Mouse (Mus musculus) CH12.LX (cell line): ENCODE measurements around the gene Cd70. TPM values are rescaled to one million over a fixed set of nuclear protein-coding genes. Genes with fewer than 3 reads are reported as not detected.

Source experiments
- DNase-seq: peaks from one replicate; pipeline ENCODE4 v3.0.0-alpha.2; 2013; ENCODE audit errors: extremely low read depth
- H3K27ac ChIP-seq: 2 replicates; pipeline ENCODE4 v1.5.1; 2012; ENCODE audit warnings: low read depth, mild to moderate bottlenecking, control low read depth, moderate library complexity; ENCODE audit not compliant: insufficient read depth
- H3K27me3 ChIP-seq: replicated peaks from 2 replicates; pipeline ENCODE3; 2012; ENCODE audit warnings: inconsistent platforms
- H3K36me3 ChIP-seq, 2 experiments: replicated peaks in 1 of 2; 2 replicates each; pipeline versions ENCODE3 to v1.6.1; 2012; ENCODE audit warnings: inconsistent platforms in 1 of 2, low read length in 1 of 2, mild to moderate bottlenecking in 1 of 2, mixed read lengths in 1 of 2, moderate library complexity in 1 of 2; ENCODE audit not compliant: control insufficient read depth in 1 of 2, insufficient read depth in 1 of 2
- H3K4me1 ChIP-seq, 2 experiments: 2 replicates each; pipeline ENCODE4 v1.6.1; 2012; ENCODE audit warnings: inconsistent platforms in 1 of 2, moderate library complexity in 1 of 2; ENCODE audit not compliant: insufficient read depth in 2 of 2, control insufficient read depth in 1 of 2
- H3K4me2 ChIP-seq: 2 replicates; pipeline ENCODE4 v1.6.1; 2012; ENCODE audit warnings: low read depth, mild to moderate bottlenecking, control low read depth; ENCODE audit not compliant: poor library complexity, insufficient read depth, severe bottlenecking
- H3K4me3 ChIP-seq, 3 experiments: fragments of 150-350 bp in 1 of 3; sonication (generic) in 1 of 3; replicated peaks in 1 of 3; 2 replicates each; pipeline versions ENCODE3 to v1.5.1; 2011 to 2012; ENCODE audit warnings: low read depth in 2 of 3, low read length in 2 of 3, mild to moderate bottlenecking in 2 of 3, moderate library complexity in 2 of 3, control low read depth in 1 of 3, improper control_type of control experiment in 1 of 3, inconsistent platforms in 1 of 3, mixed read lengths in 1 of 3; ENCODE audit not compliant: poor library complexity in 1 of 3
- H3K79me2 ChIP-seq: replicated peaks from 2 replicates; pipeline ENCODE4 v1.6.1; 2012; ENCODE audit warnings: mild to moderate bottlenecking, moderate library complexity; ENCODE audit not compliant: control insufficient read depth, poor library complexity, insufficient read depth, severe bottlenecking; ENCODE audit errors: extremely low read depth
- H3K9ac ChIP-seq: 2 replicates; pipeline ENCODE4 v1.6.1; 2012; ENCODE audit warnings: low read depth, mild to moderate bottlenecking, control low read depth, moderate library complexity; ENCODE audit not compliant: insufficient read depth
- H3K9me3 ChIP-seq: replicated peaks from 2 replicates; pipeline ENCODE3; 2012; ENCODE audit warnings: low read length, inconsistent platforms, mixed read lengths
- E2F4 ChIP-seq: IDR thresholded peaks from 2 replicates; pipeline ENCODE4 v1.6.1; 2011; ENCODE audit warnings: low read depth, low read length, improper control_type of control experiment; ENCODE audit not compliant: insufficient replicate concordance
- EP300 ChIP-seq: IDR thresholded peaks from 2 replicates; pipeline ENCODE4 v1.6.1; 2011; ENCODE audit warnings: low read length, improper control_type of control experiment
- GABPA ChIP-seq: IDR thresholded peaks from 2 replicates; pipeline ENCODE4 v1.6.1; 2012; ENCODE audit warnings: low read depth, low read length, improper control_type of control experiment, inconsistent platforms; ENCODE audit not compliant: insufficient replicate concordance
- IRF4 ChIP-seq: IDR thresholded peaks from 2 replicates; pipeline ENCODE4 v1.6.1; 2014; ENCODE audit warnings: low read depth, mild to moderate bottlenecking, inconsistent platforms, low read length, improper control_type of control experiment
- KAT2A ChIP-seq: IDR thresholded peaks from 2 replicates; pipeline ENCODE4 v1.6.1; 2012; ENCODE audit warnings: low read length, improper control_type of control experiment, inconsistent platforms; ENCODE audit not compliant: insufficient replicate concordance
- MAX ChIP-seq: IDR thresholded peaks from 2 replicates; pipeline ENCODE4 v1.6.1; 2011; ENCODE audit warnings: low read length, improper control_type of control experiment
- MXI1 ChIP-seq: IDR thresholded peaks from 2 replicates; pipeline ENCODE4 v1.6.1; 2011; ENCODE audit warnings: mild to moderate bottlenecking, low read depth, low read length, improper control_type of control experiment
- MYC ChIP-seq: IDR thresholded peaks from 2 replicates; pipeline ENCODE4 v1.6.1; 2011; ENCODE audit warnings: low read depth, mild to moderate bottlenecking, improper control_type of control experiment, low read length
- NELFE ChIP-seq: IDR thresholded peaks from 2 replicates; pipeline ENCODE4 v1.6.1; 2011; ENCODE audit warnings: low read depth, low read length, improper control_type of control experiment
- NRF1 ChIP-seq: IDR thresholded peaks from 2 replicates; pipeline ENCODE4 v1.6.1; 2014; ENCODE audit warnings: low read depth, mild to moderate bottlenecking, inconsistent platforms, low read length, improper control_type of control experiment, moderate library complexity
- PAX5 ChIP-seq: IDR thresholded peaks from 2 replicates; pipeline ENCODE4 v1.6.1; 2012; ENCODE audit warnings: low read length, inconsistent platforms, mixed read lengths
- POLR2A ChIP-seq: IDR thresholded peaks from 2 replicates; pipeline ENCODE4 v1.6.1; 2011; ENCODE audit warnings: low read depth, mild to moderate bottlenecking, improper control_type of control experiment, low read length
- RCOR1 ChIP-seq: conservative IDR thresholded peaks from 2 replicates; pipeline ENCODE4 v1.6.1; 2012; ENCODE audit warnings: low read depth, mild to moderate bottlenecking, inconsistent platforms, low read length, improper control_type of control experiment
- SIN3A ChIP-seq: IDR thresholded peaks from 2 replicates; pipeline ENCODE4 v1.6.1; 2012; ENCODE audit warnings: low read length, improper control_type of control experiment, inconsistent platforms
- USF2 ChIP-seq: conservative IDR thresholded peaks from 2 replicates; pipeline ENCODE4 v1.6.1; 2011; ENCODE audit warnings: low read depth, low read length, improper control_type of control experiment
- ZC3H11A ChIP-seq: IDR thresholded peaks from 2 replicates; pipeline ENCODE4 v1.6.1; 2012; ENCODE audit warnings: low read depth, mild to moderate bottlenecking, inconsistent platforms, low read length, improper control_type of control experiment
- ZMIZ1 ChIP-seq: IDR thresholded peaks from 2 replicates; pipeline ENCODE4 v1.6.1; 2012; ENCODE audit warnings: low read depth, mild to moderate bottlenecking, inconsistent platforms, low read length, improper control_type of control experiment
- dilution Hi-C: fragments of 300-500 bp; cut with MboI; formaldehyde crosslinking; loops from 2 replicates; pipeline ENCODE4 v1.14.3; 2020; ENCODE audit warnings: low sequenced_read_pairs; ENCODE audit not compliant: extremely low pct_unique_long_range_greater_than_20kb, extremely low pct_ligation_motif_present
- in situ Hi-C: fragments of 300-500 bp; cut with MboI; formaldehyde crosslinking; loops from 3 replicates; pipeline ENCODE4 v1.14.3; 2019; ENCODE audit warnings: low sequenced_read_pairs, low pct_ligation_motif_present, low pct_unique_long_range_greater_than_20kb, mixed read lengths
- polyA plus RNA-seq: library from polyadenylated mRNA; unstranded; fragments of >175 nt; gene quantifications from 2 replicates; pipeline ENCODE4 v1.2.1, GENCODE M21; 2012; ENCODE audit warnings: low read depth; ENCODE audit not compliant: insufficient read length
- total RNA-seq, 2 experiments: library from RNA; depleted of rRNA; stranded (reverse); fragments of 300-350 nt in 1 of 2; fragments of >200 nt in 1 of 2; gene quantifications; 2 replicates each; pipeline ENCODE4 v1.2.3; 2012 to 2014

Cd70 gene
- total and polyA plus RNA-seq, 3 experiments: 137 to 965 (median 321) TPM

DNA sequence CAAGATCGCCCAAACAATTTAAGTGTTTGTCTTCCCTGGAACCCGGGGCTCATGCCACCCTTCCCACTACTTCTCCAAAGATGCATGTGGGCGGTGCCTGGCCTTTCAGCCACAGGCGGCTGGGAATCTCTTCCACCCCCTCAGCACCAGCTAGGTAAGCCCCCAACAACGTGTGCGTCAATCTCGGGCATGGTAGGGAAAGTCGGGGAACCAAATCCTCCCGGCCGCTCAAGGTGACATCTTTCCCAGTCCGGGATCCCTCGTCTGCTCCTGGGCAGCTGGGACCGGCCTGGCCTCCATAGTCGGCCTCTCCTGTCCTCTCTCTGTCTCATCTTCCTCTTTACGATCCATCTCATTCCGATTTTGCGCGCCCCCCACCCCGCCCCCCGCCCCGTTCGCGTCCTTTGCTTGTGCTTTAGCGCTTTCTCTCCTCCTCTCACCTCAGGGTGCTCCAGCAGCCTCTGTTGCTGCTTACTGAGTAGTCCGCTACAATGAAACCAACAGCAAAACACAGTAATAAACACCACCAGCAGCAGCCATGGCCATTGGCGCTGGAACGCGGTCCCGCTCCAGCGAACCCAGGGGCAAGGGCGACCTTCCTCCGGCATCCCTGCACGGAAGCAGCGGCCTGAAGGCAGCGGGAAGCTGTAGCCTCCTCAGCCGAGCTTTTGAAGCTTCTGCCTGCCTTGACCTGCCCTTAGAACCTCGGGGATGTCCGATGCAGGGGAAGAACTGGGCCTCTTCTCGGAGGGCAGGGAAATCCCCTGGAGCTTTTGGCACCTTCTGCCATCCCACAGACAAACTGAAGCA lies at the start of gene Cd70 (continued):
- peak; percentile 18; the same call in 1 of the 2 replicates for TF ChIP-seq MXI1

DNA sequence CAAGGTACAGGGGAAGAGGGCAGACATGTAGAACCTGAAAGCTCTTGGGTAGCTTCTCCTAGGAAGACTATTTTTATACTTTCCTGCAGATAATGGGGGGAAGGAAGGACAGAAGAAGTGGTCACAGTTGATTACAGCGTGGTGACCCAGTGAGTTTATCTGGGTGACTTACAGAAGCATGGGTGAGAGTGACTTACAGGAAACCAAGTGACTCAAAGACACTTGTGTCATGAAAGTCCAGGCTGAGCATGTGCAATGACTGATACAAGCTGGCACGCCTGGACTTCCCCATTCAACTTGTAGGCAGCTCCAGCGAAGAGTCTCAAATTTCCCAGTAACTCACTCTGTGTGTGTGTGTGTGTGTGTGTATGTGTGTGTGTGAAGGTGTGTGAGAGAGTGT lies 48.7 kb upstream of the Cd70 start:
- Histone ChIP-seq H3K4me3 (no peak overlapping the region), H3K79me2 (no peaks in the 10 kb centered on the region), H3K4me2 (no peak overlapping the region), H3K27me3 (peaks cover 6% of the 10 kb centered on the region), H3K9me3 (peaks cover 5% of the 10 kb centered on the region), H3K9ac (no peak overlapping the region), H3K36me3 (no peaks in the 10 kb centered on the region), H3K4me1 (peaks cover 17 to 40% of the 10 kb centered on the region in 2 experiments), H3K27ac (no peak overlapping the region)
- dilution Hi-C loops (no loop called here), in situ Hi-C loops (no loop called here)
- TF ChIP-seq ZMIZ1: no peak
- TF ChIP-seq NRF1: peak; percentile 62
- no peak for DNase-seq

DNA sequence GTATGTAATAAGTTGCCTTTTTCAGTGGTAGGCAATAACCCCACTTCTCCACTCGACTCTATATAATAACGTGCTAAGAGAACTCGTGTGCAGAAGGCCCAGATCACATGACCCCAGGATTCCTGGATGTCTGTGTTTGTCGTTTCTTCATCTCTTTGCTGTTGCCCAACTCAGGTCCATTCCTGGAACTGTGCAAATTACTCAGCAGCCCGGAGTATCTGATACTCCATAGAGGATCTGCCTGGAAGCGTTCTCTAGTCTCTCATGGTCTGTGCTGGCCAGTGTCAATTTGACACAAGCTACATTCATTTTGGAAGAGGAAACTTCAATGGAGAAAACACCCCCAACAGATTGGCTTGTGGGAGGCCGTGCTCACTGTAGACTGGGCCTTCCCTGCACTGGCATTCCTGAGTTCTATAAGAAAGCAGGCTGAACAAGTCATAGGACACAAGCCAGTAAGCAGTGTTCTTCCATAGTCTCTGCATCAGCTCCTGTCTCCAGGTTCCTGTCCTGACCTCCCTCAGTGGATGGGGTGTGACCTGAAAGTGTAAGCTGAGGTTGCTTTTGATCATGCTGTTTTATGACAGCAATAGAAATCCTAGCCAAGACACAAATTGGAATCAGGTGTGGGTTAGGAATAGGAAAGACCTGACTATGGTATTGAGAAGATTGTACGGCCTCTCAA lies 45.9 kb upstream of the Cd70 start:
- H3K4me1 ChIP-seq: peaks cover 17 to 47% of the 10 kb centered on the region in 2 experiments
- H3K9ac ChIP-seq: no peak overlapping the region
- peaks cover 6% of the 10 kb centered on the region for H3K27me3 ChIP-seq
- dilution Hi-C loops (no loop called here), in situ Hi-C loops (no loop called here)
- no peak overlapping the region for H3K27ac ChIP-seq
- H3K4me3 ChIP-seq: no peak overlapping the region
- DNase-seq: no peak
- no peak overlapping the region for H3K4me2 ChIP-seq
- H3K9me3 ChIP-seq: peaks cover 5% of the 10 kb centered on the region
- H3K79me2 ChIP-seq: no peaks in the 10 kb centered on the region
- TF ChIP-seq E2F4 (no peak), SIN3A (no peak), MAX (no peak), KAT2A (no peak), GABPA (no peak), IRF4 (no peak), ZMIZ1 (no peak), POLR2A (no peak), NELFE (no peak), MYC (no peak), RCOR1 (no peak), NRF1 (no peak), PAX5 (no peak), USF2 (no peak), EP300 (no peak), ZC3H11A (no peak)
- peaks cover 0 to 10% of the 10 kb centered on the region in 2 experiments for H3K36me3 ChIP-seq
